Mouse (Mus musculus): ENCODE measurements around the gene Klf16. TPM values are rescaled to one million over a fixed set of nuclear protein-coding genes. Genes with fewer than 3 reads are reported as not detected.

Klf16 gene
- polyA plus RNA-seq, 1 experiment from 2014 or later: 10.2 TPM

- H3K36me3 ChIP-seq (ENCODE audit: control insufficient read depth, insufficient read depth, low read length): no peaks in the 10 kb centered on the region
- no peak overlapping the region for H3K27ac ChIP-seq (ENCODE audit: low read depth, low read length)
- H3K9ac ChIP-seq (ENCODE audit: low read depth, low read length): no peak overlapping the region
- ATAC-seq (ENCODE audit: low FRiP score, low TSS enrichment): no peak
- H3K4me3 ChIP-seq (ENCODE audit: low read length): no peak overlapping the region
- H3K9me3 ChIP-seq (ENCODE audit: control insufficient read depth, low read length): peaks cover 11% of the 10 kb centered on the region
- WGBS: 95% methylated on average over 7 of the region's 7 CpGs
- H3K27me3 ChIP-seq (ENCODE audit: control insufficient read depth, insufficient read depth, low read length): no peaks in the 10 kb centered on the region
- no peak overlapping the region for H3K4me2 ChIP-seq (replicated peaks; ENCODE audit: low read depth, low read length)
- no peaks in the 10 kb centered on the region for H3K4me1 ChIP-seq (ENCODE audit: control insufficient read depth, insufficient read depth, low read length)
These were observed 53.8 kb downstream of the Klf16 start for GRCm38 (mm10) chr10:80523299-80523698.

- Histone ChIP-seq H3K27me3 (ENCODE audit: control insufficient read depth, insufficient read depth, low read length) (peaks cover 8% of the 10 kb centered on the region), H3K4me3 (ENCODE audit: low read length) (no peak overlapping the region), H3K4me1 (ENCODE audit: control insufficient read depth, insufficient read depth, low read length) (no peaks in the 10 kb centered on the region), H3K4me2 (replicated peaks; ENCODE audit: low read depth, low read length) (no peak overlapping the region), H3K27ac (ENCODE audit: low read depth, low read length) (no peak overlapping the region), H3K36me3 (ENCODE audit: control insufficient read depth, insufficient read depth, low read length) (no peaks in the 10 kb centered on the region), H3K9ac (ENCODE audit: low read depth, low read length) (no peak overlapping the region), H3K9me3 (ENCODE audit: control insufficient read depth, low read length) (peaks cover 11% of the 10 kb centered on the region)
- WGBS: 75% methylated on average over 2 of the region's 2 CpGs
- ATAC-seq (ENCODE audit: low FRiP score, low TSS enrichment): no peak
These were observed 57.8 kb downstream of the Klf16 start for GRCm38 (mm10) chr10:80519287-80519686.

Small RNA genes lying within 50 kb of the gene (microRNA-seq; reads per million reads assigned to microRNA genes)
- not detected for gene Mir6912

Other genes starting within 250 kb of the Klf16 start
- 6.2 and 8.1 TPM in 2 replicates for gene Pcsk4, start 247.8 kb downstream of the Klf16 start, polyA plus RNA-seq (2014; fragmentation: Nextera tagmentation; extraction: Ambion mirVana)
- 5.6 and 7.1 TPM in 2 replicates for gene Reep6, start 247.4 kb downstream of the Klf16 start, polyA plus RNA-seq (2014; fragmentation: Nextera tagmentation; extraction: Ambion mirVana)
- gene Adamtsl5, start 228.9 kb downstream of the Klf16 start, polyA plus RNA-seq (2014; fragmentation: Nextera tagmentation; extraction: Ambion mirVana): 1.2 and 2.7 TPM in 2 replicates
- gene Plk5, start 220.9 kb downstream of the Klf16 start, polyA plus RNA-seq (2014; fragmentation: Nextera tagmentation; extraction: Ambion mirVana): 0.62 and 0.66 TPM in 2 replicates
- gene Mex3d, start 189.7 kb downstream of the Klf16 start, polyA plus RNA-seq (2014; fragmentation: Nextera tagmentation; extraction: Ambion mirVana): 8.7 and 14.6 TPM in 2 replicates
- 248 and 270 TPM in 2 replicates for gene Mbd3, start 177.8 kb downstream of the Klf16 start, polyA plus RNA-seq (2014; fragmentation: Nextera tagmentation; extraction: Ambion mirVana)
- 806 and 1,046 TPM in 2 replicates for gene Uqcr11, start 170.5 kb downstream of the Klf16 start, polyA plus RNA-seq (2014; fragmentation: Nextera tagmentation; extraction: Ambion mirVana)
- 134 and 162 TPM in 2 replicates for gene Tcf3, start 143.7 kb downstream of the Klf16 start, polyA plus RNA-seq (2014; fragmentation: Nextera tagmentation; extraction: Ambion mirVana)
- not detected in 2 replicates for gene Onecut3, start 82.5 kb downstream of the Klf16 start, polyA plus RNA-seq (2014; fragmentation: Nextera tagmentation; extraction: Ambion mirVana)
- 0.22 and 0.24 TPM in 2 replicates for gene Atp8b3, start 38.2 kb downstream of the Klf16 start, polyA plus RNA-seq (2014; fragmentation: Nextera tagmentation; extraction: Ambion mirVana)
- 25.8 and 31.3 TPM in 2 replicates for gene Rexo1, start 15.8 kb downstream of the Klf16 start, polyA plus RNA-seq (2014; fragmentation: Nextera tagmentation; extraction: Ambion mirVana)
- gene Abhd17a, start 13.0 kb upstream of the Klf16 start, polyA plus RNA-seq (2014; fragmentation: Nextera tagmentation; extraction: Ambion mirVana): 125 and 130 TPM in 2 replicates
- gene Scamp4, start 25.6 kb upstream of the Klf16 start, polyA plus RNA-seq (2014; fragmentation: Nextera tagmentation; extraction: Ambion mirVana): 88.5 and 103 TPM in 2 replicates
- gene Adat3, start 25.6 kb upstream of the Klf16 start, polyA plus RNA-seq (2014; fragmentation: Nextera tagmentation; extraction: Ambion mirVana): 8.0 and 8.8 TPM in 2 replicates
- 1.9 and 2.5 TPM in 2 replicates for gene Gm49322, start 28.7 kb upstream of the Klf16 start, polyA plus RNA-seq (2014; fragmentation: Nextera tagmentation; extraction: Ambion mirVana)
- gene Csnk1g2, start 45.5 kb upstream of the Klf16 start, polyA plus RNA-seq (2014; fragmentation: Nextera tagmentation; extraction: Ambion mirVana): 127 and 134 TPM in 2 replicates
- gene Btbd2, start 79.8 kb upstream of the Klf16 start, polyA plus RNA-seq (2014; fragmentation: Nextera tagmentation; extraction: Ambion mirVana): 63.4 and 80.2 TPM in 2 replicates
- 68.1 and 99.2 TPM in 2 replicates for gene Mknk2, start 100.8 kb upstream of the Klf16 start, polyA plus RNA-seq (2014; fragmentation: Nextera tagmentation; extraction: Ambion mirVana)
- 23.3 and 34.4 TPM in 2 replicates for gene Mob3a, start 124.7 kb upstream of the Klf16 start, polyA plus RNA-seq (2014; fragmentation: Nextera tagmentation; extraction: Ambion mirVana)
- gene Izumo4, start 124.9 kb upstream of the Klf16 start, polyA plus RNA-seq (2014; fragmentation: Nextera tagmentation; extraction: Ambion mirVana): 8.5 and 14.6 TPM in 2 replicates
- gene Ap3d1, start 164.9 kb upstream of the Klf16 start, polyA plus RNA-seq (2014; fragmentation: Nextera tagmentation; extraction: Ambion mirVana): 70.8 and 80.6 TPM in 2 replicates
- gene Dot1l, start 177.9 kb upstream of the Klf16 start, polyA plus RNA-seq (2014; fragmentation: Nextera tagmentation; extraction: Ambion mirVana): 21.9 and 29.2 TPM in 2 replicates
- 101 and 102 TPM in 2 replicates for gene Sf3a2, start 220.9 kb upstream of the Klf16 start, polyA plus RNA-seq (2014; fragmentation: Nextera tagmentation; extraction: Ambion mirVana)
- gene Plekhj1, start 221.3 kb upstream of the Klf16 start, polyA plus RNA-seq (2014; fragmentation: Nextera tagmentation; extraction: Ambion mirVana): 121 and 126 TPM in 2 replicates
- not detected in 2 replicates for gene Amh, start 227.9 kb upstream of the Klf16 start, polyA plus RNA-seq (2014; fragmentation: Nextera tagmentation; extraction: Ambion mirVana)
- gene Jsrp1, start 236.2 kb upstream of the Klf16 start, polyA plus RNA-seq (2014; fragmentation: Nextera tagmentation; extraction: Ambion mirVana): 4.4 and 5.2 TPM in 2 replicates
- 1,867 and 1,944 TPM in 2 replicates for gene Oaz1, start 249.3 kb upstream of the Klf16 start, polyA plus RNA-seq (2014; fragmentation: Nextera tagmentation; extraction: Ambion mirVana)

Measured in kidney, embryonic 14.5 days (tissue).